Mouse (Mus musculus) cortical plate, adult 2 months (tissue): ENCODE measurements at regions not wholly inside any gene's neighbourhood (a gene's known extent, or its start where the extent isn't known, plus 50 kb on each side); places are given as distances from the start of the nearest gene placed in this dataset.

Experiments used
- H3K27ac ChIP-seq: fragments of 200-500 bp; 2 replicates; pipeline ENCODE4 v1.5.1; 2012; ENCODE audit warnings: low read length, control low read depth, inconsistent platforms; ENCODE audit not compliant: insufficient read depth
- H3K4me1 ChIP-seq: fragments of 200-500 bp; 2 replicates; pipeline ENCODE4 v1.6.1; 2011; ENCODE audit warnings: low read length; ENCODE audit not compliant: control insufficient read depth, insufficient read depth
- H3K4me3 ChIP-seq: fragments of 200-500 bp; 2 replicates; pipeline ENCODE4 v1.5.1; 2011; ENCODE audit warnings: mild to moderate bottlenecking, low read length, control low read depth; ENCODE audit not compliant: insufficient read depth
- CTCF ChIP-seq: fragments of 200-500 bp; IDR thresholded peaks from 2 replicates; pipeline ENCODE4 v1.5.1; 2011; ENCODE audit warnings: mild to moderate bottlenecking, control low read depth, low read length; ENCODE audit not compliant: insufficient read depth; ENCODE audit errors: extremely low read depth
- POLR2A ChIP-seq: fragments of 200-500 bp; IDR thresholded peaks from 2 replicates; pipeline ENCODE4 v1.6.1; 2011; ENCODE audit warnings: mild to moderate bottlenecking, low read length, control low read depth; ENCODE audit not compliant: insufficient read depth; ENCODE audit errors: extremely low read depth

GRCm38 (mm10) chr16:76618295-76618694, 244.7 kb upstream of the Nrip1 start:
- Histone ChIP-seq H3K4me1 (no peaks in the 10 kb centered on the region), H3K4me3 (no peak overlapping the region), H3K27ac (no peak overlapping the region)
- TF ChIP-seq CTCF (no peak), POLR2A (no peak)

DNA sequence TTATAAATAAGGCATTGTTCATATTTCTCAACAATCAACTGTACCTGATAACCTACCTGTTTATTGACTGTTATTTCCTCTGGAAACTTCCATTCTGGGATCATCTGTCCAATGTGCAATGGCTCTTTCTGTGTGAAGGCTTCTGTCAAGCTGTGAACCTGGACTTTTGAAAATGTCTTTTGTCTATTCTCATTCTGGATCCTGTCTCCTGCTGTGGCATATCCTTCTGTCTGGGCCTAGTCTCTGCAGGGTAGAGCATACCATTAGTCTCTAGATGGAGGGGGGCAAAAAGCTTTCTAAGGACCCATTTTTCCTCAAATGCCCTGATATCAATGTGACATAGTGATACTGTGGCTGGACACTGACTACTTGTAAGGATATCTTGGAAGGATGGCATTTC, 237.4 kb upstream of the Nrip1 start:
- no peaks in the 10 kb centered on the region for H3K4me1 ChIP-seq
- no peak for TF ChIP-seq POLR2A
- TF ChIP-seq CTCF = no peak
- no peak overlapping the region for H3K27ac ChIP-seq
- no peak overlapping the region for H3K4me3 ChIP-seq

DNA sequence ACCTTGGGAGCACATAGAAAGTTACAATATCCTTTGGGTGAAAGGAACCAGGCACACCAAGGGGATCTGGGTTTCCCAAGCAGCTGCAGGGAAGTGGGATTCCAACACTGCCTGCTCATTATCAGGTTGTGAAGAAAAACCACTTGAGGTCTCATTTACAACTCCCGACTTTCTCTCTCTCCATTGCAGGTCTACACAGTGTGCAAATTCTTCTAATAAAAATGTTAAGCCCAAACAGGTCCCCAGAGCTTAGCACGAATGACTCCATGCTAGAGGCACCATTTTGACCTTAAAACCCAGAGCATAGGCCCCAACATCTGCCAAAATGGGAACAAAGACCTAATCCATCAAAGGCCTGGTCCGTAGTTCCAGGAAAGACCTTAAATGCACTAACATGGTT, 231.3 kb upstream of the Nrip1 start:
- TF ChIP-seq POLR2A = no peak
- no peak for TF ChIP-seq CTCF
- Histone ChIP-seq H3K4me1 (no peaks in the 10 kb centered on the region), H3K4me3 (no peak overlapping the region), H3K27ac (no peak overlapping the region)

DNA sequence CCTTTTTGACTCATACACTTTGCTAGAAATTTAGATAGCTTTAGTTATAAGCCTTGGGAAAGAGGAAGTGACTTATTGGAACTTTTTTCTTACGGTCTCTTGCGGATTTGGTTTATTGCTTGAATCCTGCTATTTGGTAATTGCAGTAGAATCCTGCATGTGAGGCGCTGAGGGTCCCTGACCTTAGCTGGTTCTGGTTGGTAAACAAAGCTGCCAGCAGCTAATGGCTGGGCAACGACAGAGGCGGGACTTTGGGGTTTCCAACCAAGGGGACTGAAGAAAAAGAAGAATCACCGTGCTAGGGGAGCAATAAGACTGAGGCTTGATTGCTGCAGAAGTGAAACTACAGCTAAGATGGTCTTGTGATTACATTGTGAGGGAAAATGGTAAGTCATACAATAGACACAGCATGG, 230.2 kb upstream of the Nrip1 start:
- Histone ChIP-seq H3K4me3 (no peak overlapping the region), H3K4me1 (no peaks in the 10 kb centered on the region), H3K27ac (no peak overlapping the region)
- TF ChIP-seq POLR2A = no peak

- Histone ChIP-seq H3K4me1 (no peaks in the 10 kb centered on the region), H3K4me3 (no peak overlapping the region), H3K27ac (no peak overlapping the region)
- TF ChIP-seq POLR2A (no peak), CTCF (no peak)
These were observed 229.8 kb upstream of the Nrip1 start for GRCm38 (mm10) chr16:76603431-76603830.

DNA sequence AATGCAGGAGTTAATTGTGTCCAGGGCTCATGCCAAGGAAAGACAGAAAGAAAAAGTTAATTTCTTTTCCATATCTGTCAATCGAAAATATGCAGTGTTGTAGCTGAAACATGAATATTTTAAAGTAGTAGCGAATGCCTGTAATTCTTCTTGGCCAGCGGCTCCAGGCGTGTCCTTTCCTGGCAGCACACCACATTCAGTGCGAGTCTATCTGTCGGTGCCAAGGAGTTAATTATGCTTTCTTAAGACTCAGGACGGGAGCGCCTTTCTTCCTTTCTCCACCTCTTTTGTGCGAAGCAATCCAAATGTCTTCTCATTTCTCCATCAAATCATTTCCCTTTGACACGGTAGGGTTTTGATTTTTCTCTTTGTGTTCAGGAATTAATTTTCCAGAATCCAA, 226.5 kb upstream of the Nrip1 start:
- TF ChIP-seq POLR2A (no peak), CTCF (no peak)
- H3K4me1 ChIP-seq = no peaks in the 10 kb centered on the region
- H3K4me3 ChIP-seq = no peak overlapping the region
- H3K27ac ChIP-seq = no peak overlapping the region

DNA sequence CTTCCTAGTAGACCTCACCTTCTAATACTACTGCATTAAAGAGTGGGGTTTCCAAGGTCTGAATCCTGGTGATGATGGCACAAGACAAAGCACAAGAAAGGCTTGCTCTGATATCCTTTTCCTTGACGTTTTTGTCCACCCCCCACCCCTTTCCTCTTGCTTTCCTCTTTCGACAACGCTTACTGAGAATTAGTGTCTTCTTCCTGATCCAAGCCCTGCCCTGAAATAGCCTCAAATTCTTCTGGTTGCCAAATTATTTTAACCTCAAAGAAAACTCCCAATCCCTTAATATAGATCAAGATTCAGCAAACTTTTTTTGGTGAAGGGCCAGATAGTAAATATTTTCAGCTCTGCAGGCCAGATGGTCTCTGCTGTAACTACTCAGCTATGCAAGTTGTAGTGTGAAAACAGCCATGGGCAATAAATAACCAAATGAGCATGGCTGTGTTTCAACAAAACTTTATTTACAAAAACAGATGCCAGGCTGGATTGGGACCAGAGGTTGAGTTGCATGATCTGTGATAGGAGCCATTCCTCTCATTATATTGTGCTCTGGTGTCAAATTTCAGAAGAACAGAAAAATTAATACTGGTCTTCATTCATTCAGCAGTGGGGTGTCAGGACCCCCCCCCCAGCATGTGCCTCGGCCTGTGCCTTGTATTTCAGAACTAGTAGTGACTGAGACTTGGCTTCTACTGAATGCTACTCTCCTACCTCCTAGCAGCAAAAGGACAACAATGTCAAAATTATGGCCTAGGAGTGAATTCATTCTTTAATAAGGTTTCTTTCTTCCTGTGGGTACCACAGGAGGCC, 218.5 kb upstream of the Nrip1 start:
- TF ChIP-seq CTCF (no peak), POLR2A (no peak)
- H3K27ac ChIP-seq = no peak overlapping the region
- H3K4me1 ChIP-seq = no peaks in the 10 kb centered on the region
- no peak overlapping the region for H3K4me3 ChIP-seq

DNA sequence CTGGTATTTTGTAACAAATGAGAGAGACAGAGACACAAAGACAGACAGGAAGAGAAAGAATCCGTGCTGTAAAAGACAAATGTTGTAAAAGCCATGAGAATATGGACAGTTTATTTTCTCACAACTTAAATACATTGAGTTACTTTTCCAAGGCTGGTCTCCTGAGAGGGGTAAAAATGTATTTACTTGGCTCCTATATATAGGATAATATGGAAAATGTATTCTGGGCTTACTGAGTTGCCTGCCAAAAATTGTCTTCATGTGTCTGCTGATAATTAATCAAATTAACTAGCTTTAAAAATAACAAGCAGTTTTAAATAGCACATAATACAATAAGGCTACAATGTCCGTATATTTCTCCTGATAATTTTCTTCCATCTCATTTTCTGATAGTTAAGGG, 216.2 kb upstream of the Nrip1 start:
- no peak overlapping the region for H3K4me3 ChIP-seq
- no peak overlapping the region for H3K27ac ChIP-seq
- no peaks in the 10 kb centered on the region for H3K4me1 ChIP-seq
- TF ChIP-seq CTCF = no peak
- TF ChIP-seq POLR2A = no peak

DNA sequence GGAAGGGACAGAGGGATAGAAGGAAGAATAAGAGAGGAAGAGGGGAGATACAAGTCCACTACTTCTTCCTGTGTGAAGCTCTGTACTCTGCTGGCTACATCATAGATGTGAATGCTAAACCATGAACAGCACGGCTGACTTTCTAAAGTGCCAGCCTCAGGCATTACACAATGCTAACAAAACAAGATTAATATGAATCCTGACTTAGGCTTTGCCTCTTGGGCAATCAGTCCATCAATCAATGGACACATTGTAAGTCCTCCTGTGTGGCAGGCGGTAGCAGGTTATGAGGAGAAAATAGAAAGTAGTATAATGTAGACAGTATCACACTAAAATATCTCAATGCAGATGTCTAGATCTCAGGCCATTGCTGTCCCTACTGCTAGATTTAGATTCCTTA, 203.6 kb upstream of the Nrip1 start:
- Histone ChIP-seq H3K4me1 (peaks cover 2% of the 10 kb centered on the region; the same call in 1 of the 2 replicates), H3K4me3 (no peak overlapping the region), H3K27ac (no peak overlapping the region)
- TF ChIP-seq POLR2A (no peak), CTCF (no peak)

DNA sequence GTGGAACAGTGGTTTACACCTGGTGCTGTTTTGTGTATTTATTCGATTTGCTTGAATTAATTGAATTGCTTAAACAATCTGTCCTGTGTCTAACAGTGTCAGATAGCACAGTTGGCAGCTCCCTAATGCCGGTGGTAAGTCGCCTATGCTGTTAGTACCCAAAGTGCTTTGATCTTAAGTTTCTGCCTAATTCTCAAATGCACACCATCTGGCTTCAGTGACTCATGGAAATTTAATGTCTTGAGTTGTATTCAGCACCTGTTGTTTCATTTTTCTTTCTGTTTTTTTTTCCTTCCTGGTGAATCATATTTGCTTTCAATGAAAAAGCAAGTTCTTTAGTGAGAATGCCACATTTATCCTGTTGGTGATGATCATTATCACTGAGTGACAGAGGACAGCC, 201.7 kb upstream of the Nrip1 start:
- Histone ChIP-seq H3K4me1 (peaks cover 2% of the 10 kb centered on the region; the same call in 1 of the 2 replicates), H3K27ac (no peak overlapping the region), H3K4me3 (no peak overlapping the region)
- TF ChIP-seq CTCF (no peak), POLR2A (no peak)

DNA sequence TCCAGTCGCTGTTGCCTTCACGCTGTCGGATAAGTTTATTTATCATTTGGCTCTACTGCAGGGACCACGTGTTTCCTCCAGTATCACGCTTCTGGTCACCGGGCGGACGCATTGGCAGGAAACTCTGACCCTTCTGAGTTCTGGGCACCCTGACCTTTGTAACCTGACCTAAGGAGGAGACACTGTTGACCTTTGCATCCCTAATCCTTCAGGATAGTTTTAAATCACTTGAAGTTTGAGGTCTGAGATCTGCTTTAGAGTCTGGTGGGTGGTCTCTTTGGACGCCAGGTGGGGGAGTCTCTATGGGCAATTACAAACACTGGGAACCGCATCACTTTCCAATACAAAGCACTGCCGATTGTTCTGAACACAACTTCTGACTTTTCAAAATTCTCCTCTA, 192.6 kb upstream of the Nrip1 start:
- Histone ChIP-seq H3K27ac (no peak overlapping the region), H3K4me3 (no peak overlapping the region), H3K4me1 (no peaks in the 10 kb centered on the region)
- TF ChIP-seq CTCF (no peak), POLR2A (no peak)
